Mouse (Mus musculus) neural tube, embryonic 10.5 days (tissue): ENCODE measurements around the gene Drg1.

ENCODE experiments used
- DNase-seq: peaks from one replicate; pipeline ENCODE4 v3.0.0-alpha.2; 2017; ENCODE audit warnings: low spot score; ENCODE audit errors: extremely low spot score

Drg1 gene

DNA sequence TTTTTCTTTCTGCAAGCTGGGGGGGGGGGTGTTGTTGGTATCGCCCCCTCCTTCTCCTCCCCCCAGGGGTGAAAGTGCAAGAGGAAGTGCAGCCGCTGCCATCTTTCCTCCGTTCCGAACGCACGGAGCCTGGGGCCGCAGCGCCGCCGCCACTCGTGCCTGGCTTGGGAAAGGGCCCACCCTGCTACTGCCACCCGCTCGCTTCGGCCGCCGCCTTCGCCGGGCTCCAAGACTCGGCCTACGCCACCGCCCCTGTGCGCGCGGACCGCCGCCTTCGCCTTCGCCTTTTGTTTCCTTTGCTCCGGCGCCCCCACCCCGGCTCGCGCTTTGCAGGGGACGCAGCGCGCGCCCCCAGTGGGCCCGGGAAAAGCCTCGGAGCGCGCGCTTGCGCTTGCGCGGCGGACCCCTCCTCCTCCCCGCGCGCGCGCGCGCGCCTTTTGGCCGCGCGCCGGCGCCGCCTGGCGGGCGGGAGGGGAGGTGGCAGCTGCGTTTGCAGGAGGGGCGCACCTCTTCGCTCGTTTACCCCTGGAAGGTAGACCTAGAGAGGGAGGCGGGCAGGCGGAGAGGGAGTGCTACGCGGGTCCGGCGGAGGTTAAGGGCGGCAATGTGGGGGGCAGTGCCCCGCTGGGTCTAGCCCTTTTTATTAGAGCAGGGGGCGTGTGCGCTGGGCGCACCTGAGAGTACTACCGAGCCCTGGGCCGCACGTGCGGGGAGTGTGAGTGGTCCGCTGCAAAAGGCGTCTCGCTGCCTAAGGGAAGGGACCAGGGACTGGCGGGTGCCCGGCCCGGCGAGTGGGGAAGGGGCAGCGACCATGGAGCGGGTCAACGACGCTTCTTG is 23.8 kb upstream of the Drg1 start:
- DNase-seq, result peak; percentile 88

DNA sequence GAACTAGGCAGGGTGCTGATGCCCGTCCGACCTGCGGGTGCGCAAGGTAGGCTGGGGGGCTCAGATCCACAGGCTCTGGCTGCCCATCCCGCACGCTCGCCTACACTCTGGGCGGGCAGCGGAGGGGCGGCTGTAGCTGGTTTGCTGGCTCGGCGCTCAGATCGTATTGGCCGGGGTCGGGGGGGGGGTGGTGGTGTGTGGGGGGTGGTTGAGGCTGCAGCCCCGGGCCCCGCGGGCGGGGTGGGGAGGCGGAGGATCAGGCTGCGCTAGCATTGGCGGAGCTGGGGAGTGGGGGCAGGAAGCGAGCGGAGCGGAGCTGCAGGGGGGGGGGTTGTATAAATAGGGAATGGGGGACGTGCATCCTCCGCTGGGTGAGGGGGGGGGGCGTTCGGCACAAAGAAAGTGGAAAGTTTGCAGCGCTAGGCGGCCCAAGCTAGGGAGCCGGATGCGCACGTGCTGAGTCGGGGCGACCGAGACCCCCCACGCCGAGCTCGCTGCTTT is 23.1 kb upstream of the Drg1 start:
- peak; percentile 92 for DNase-seq

DNA sequence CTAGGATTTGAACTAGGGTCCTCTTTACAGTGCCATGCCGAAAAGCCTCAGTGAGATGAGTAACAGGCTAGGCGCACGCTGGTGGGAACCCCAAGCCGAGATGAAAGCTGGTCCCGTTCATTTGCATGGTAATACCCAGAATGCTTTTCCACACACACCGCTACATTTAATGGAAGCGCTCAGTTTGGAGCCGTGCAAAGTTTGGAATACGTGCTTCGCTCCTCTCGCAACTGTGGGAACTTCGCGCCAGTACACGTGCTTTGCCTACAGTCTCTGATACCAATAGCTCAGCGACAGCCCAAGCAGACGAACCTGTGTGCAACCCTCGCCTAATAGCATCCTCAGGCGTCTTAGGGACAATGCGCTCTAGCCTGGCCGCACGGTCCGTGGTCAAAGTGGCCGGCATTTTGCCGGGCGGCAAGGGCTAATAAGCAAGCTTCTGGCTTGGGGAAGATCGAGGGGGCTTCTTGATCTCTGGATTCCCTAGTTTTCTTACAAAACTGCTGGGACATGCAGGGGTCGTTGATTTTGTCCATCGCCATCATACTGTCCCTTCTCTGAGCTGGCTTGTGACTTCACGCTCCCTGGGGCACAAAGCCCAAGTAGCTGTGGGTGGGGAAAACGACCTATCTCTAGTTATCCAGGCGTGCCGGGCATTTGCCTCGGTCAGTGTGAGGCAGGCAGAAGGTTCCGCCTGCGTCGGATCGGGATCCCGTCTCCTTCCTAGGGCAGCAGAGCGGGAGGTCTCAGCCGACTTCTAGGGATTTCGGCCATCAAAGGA is 22.5 kb upstream of the Drg1 start, which contains the start of gene Patz1:
Gene Patz1 (plus strand): TSS at position 354 of the 781 bp plus-strand sequence.
- DNase-seq, result peak; percentile 79

GRCm38 (mm10) chr11:3287921-3288320 is 21.7 kb upstream of the Drg1 start:
- DNase-seq, result no peak

GRCm38 (mm10) chr11:3287131-3287530 is 20.9 kb upstream of the Drg1 start:
- no peak for DNase-seq

DNA sequence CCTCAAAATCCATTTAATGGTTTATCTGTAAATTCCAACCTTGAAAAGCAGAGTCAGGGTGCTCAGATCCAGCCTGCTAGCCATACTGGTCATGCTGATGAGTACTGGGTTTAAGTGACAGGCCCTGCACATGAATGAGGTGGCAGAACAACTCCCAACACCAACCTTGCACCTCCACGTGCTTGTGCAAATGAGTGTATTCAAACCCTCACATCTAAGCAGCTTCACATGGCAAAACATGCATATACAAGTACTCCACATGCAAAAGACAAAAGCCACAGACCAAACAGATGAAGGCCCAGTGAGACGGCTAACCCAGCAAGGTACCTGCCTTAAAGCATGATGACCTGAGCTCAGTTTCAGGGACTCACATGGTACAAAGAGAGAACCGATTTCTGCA is 19.7 kb upstream of the Drg1 start:
- DNase-seq, result no peak

DNA sequence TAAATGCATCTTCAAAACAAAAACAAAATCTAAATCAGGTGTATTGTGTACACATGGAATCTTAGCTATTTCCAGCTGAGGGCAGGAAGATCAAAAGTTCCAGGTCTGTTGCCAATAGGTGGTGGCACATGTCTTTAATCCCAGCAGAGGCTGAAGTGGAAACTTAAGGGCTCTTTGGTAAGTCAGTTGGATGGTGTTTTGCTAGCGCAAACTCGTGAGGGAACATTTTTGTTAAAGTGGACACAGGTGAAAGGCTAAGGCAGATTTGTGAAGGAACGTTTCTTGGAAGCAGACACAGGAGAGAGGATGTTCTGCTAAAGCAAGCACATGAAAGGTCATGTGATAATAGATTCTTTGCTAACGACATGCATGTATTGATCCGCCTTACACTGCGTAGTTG is 17.4 kb upstream of the Drg1 start:
- no peak for DNase-seq

DNA sequence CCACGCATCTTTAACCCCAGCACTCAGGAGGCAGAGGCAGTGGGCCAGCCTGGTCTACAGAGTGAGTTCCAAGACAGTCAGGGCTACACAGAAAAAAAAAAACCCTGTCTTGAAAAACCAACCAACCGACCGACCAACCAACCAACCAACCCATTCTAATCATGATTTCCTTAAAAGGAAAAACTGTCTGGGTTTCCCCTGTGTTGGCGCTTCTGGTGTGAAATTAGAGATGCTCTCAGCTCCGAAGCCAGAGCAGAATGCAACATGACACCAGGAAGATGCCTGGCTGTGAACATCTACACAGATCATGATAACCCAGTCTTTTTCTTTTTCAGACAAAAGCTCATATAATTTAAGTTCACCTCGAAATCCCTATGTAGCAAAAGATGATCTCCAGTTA is 16.7 kb upstream of the Drg1 start:
- DNase-seq, result no peak

- DNase-seq, result no peak
Measured at GRCm38 (mm10) chr11:3279729-3280128, 13.5 kb upstream of the Drg1 start.

GRCm38 (mm10) chr11:3278351-3278750 is 12.1 kb upstream of the Drg1 start:
- DNase-seq, result no peak

GRCm38 (mm10) chr11:3269241-3269640 is 3.0 kb upstream of the Drg1 start:
- DNase-seq, result no peak

GRCm38 (mm10) chr11:3267133-3267532 is 918 bp upstream of the Drg1 start:
- no peak for DNase-seq

DNA sequence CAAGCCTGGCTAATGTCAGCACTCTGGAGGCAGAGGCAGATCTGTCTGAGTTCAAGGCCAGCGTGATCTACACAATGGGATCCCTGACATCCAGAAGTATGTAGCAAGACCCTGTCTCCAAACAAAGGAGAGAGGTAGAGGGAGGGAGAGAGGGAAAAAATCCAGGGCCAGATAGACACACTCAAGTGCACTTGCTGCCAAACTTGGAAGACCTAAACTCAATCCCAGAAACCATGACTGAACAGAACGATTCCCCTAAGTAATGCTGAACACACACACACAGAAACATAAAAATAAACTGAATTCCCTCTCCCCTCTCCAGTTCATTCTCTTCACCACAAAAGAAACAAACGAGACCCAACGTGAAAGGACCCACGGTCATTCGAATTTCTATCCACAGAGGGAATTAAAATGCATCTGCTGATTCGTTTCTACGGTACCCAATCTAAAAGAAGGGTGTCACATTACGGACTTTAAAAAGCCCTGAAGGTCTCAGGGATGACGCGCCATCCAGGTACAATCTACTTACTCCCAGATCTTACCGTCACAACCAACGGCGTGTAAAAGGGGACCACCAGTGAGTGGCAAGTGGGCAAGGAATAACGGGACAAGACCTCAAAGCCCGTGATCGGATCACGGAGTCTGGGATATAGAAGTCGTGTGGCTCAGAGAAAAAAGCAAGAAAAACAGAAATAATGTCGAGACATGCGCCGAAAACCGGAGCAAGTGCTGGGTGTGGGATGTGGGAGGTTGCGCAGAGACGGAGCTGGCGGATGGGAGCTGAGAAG is 730 bp downstream of the Drg1 start:
- DNase-seq, result peak; percentile 39

DNA sequence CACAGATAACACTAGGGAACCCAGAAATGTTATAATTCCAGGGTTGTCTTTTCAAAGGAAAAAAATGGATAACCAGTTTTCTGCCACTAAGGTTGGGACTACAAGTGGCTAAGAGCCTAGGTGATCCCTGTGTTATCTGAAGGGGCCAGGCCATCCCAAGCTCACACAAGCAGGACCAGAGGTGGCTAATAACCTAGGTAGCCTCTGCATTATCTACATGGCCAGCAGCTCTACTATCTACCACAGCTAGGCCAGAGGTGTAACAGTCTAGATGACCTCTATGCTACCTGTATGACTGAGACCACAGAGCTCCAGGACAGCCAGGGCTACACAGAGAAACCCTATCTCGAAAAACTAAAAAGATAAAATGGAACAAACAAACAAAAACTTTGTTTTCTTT is 6.7 kb downstream of the Drg1 start:
- DNase-seq, result no peak

GRCm38 (mm10) chr11:3247387-3247786 is 18.8 kb downstream of the Drg1 start:
- DNase-seq, result no peak

DNA sequence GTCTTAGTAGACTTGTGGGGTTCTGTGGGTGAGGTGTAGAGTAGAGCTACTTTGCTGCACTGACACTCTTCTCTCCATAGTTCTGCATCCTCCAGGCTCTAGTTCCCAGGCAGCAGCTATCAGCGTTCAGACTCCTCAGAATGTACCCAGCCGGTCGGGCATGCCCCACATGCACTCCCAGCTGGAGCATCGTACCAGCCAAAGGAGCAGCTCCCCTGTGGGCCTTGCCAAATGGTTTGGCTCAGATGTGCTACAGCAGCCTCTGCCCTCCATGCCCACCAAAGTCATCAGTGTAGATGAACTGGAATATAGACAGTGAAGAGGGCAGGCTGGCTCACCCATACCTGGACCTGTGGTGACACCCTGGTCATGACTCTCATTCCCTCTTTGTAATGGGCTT is 22.4 kb downstream of the Drg1 start:
- DNase-seq, result no peak

GRCm38 (mm10) chr11:3242395-3242794 is 23.8 kb downstream of the Drg1 start:
- DNase-seq, result no peak

DNA sequence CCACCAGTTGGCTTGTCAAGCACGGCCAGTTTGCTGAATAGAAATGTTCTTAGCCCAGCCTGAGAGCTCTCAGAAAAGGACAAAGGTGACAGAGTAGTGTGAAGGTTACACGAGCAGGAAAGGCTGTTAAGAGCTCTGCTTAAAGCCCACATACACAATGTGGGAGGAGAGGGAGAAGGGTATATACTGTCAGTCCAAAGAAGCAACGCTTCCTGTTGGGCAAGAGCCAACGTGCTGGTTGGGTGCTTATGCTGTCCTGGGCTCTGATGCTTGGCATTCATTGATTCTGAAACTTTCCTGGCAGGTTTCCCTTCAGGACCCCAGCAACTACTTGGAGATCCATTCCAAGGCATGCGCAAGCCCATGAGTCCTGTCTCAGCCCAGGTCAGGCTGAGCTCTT is 30.9 kb downstream of the Drg1 start:
- DNase-seq, result no peak

DNA sequence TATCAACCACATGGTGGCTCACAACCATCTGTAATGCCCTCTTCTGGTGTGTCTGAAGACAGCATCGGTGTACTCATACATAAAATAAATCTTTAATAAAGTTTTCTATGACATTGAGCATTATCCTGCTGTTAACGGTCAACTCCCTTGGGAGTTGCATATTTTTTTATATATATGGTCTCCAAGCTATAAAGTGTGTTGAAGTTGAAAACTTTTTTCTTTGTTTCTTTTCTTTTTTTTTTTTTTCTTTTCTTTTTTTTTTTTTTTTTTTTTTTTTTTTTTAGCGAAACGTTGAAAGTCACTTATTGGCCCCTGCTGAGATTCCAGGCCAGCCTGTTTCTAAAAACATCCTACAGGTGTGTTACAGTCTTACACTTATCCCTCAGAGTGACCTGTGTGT is 32.5 kb downstream of the Drg1 start:
- DNase-seq, result no peak

DNA sequence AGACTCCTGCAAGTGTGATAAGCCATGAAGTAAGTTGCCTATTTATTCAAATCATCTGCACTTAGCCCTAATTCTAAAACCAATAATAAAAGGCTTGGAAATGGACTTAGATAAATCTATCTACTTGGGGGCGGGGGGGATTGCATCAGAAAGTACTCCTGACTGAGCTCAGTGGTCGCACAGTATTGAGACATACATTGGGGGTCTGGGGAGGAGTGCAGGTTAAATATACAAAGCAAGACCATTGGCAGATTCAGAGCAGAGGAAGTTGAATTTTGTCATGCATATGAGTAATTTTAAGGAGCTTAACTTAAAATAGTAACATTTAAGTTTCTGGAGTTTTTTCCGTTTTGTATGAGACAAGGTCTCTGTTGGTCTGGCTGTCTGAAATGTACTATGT is 34.0 kb downstream of the Drg1 start:
- DNase-seq, result no peak

- no peak for DNase-seq
Measured at GRCm38 (mm10) chr11:3227113-3227512, 39.1 kb downstream of the Drg1 start.

DNA sequence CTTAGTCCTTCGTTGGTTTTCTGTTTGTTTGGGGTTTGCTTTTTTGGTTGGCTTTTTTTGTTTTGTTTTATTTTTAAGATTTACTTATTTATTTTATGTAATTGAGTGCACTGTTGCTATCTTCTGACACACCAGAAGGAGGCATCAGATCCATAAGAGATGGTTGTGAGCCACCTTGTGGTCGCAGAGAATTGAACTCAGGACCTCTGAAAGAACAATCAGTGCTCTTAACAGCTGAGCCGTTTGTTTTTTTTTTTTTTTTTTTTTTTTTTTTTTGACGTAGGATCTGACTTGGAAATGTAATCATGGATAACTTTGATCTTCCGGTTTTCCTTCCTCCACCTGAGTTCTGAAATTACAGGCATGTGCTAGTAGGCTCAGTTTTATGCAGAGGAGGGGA is 43.1 kb downstream of the Drg1 start:
- no peak for DNase-seq
